Mouse (Mus musculus): Measurements from ENCODE around the gene Ccl5.

Ccl5 gene

GRCm38 (mm10) chr11:83538705-83539314, 8.5 kb upstream of the Ccl5 start:
- DNase-seq (ENCODE audit: low spot score in 2 of 2): no peak

GRCm38 (mm10) chr11:83536831-83537230, 6.5 kb upstream of the Ccl5 start:
- DNase-seq (ENCODE audit: low spot score in 2 of 2): no peak

- peak; percentile 79 to 86 for DNase-seq (ENCODE audit: low spot score in 2 of 2)
Observed at GRCm38 (mm10) chr11:83534609-83535423, 4.5 kb upstream of the Ccl5 start.

- no peak for DNase-seq (ENCODE audit: low spot score in 2 of 2)
Observed at GRCm38 (mm10) chr11:83534143-83534542, 3.8 kb upstream of the Ccl5 start.

- no peak for DNase-seq (ENCODE audit: low spot score in 2 of 2)
Observed at GRCm38 (mm10) chr11:83533192-83533591, 2.9 kb upstream of the Ccl5 start.

GRCm38 (mm10) chr11:83529024-83529423, 1.3 kb downstream of the Ccl5 start:
- no peak for DNase-seq (ENCODE audit: low spot score in 2 of 2)

GRCm38 (mm10) chr11:83522075-83522474, 8.2 kb downstream of the Ccl5 start, which contains the start of gene Heatr9:
Heatr9 (minus strand) TSS chr11:83522175.
- no peak for DNase-seq (ENCODE audit: low spot score in 2 of 2)

GRCm38 (mm10) chr11:83518371-83518770, 11.9 kb downstream of the Ccl5 start:
- no peak for DNase-seq (ENCODE audit: low spot score in 2 of 2)

- no peak for DNase-seq (ENCODE audit: low spot score in 2 of 2)
Observed at GRCm38 (mm10) chr11:83517153-83517552, 13.2 kb downstream of the Ccl5 start.

GRCm38 (mm10) chr11:83509521-83509920, 20.8 kb downstream of the Ccl5 start:
- DNase-seq (ENCODE audit: low spot score in 2 of 2): no peak

GRCm38 (mm10) chr11:83504308-83504707, 26.0 kb downstream of the Ccl5 start:
- no peak for DNase-seq (ENCODE audit: low spot score in 2 of 2)

GRCm38 (mm10) chr11:83495571-83495970, 34.7 kb downstream of the Ccl5 start:
- no peak for DNase-seq (ENCODE audit: low spot score in 2 of 2)

GRCm38 (mm10) chr11:83491488-83491887, 38.8 kb downstream of the Ccl5 start:
- DNase-seq (ENCODE audit: low spot score in 2 of 2): no peak

Measured in heart, adult 9 months (tissue).